Mouse (Mus musculus) T-helper 1 cell (primary cell): ENCODE results near the gene Arhgap45.

Source experiments
- in situ Hi-C: fragments of 300-600 bp; cut with MboI, MseI; formaldehyde crosslinking; loops from one replicate; pipeline ENCODE4 v1.15.1; 2025; ENCODE audit warnings: high pct_unique_total_duplicates

Arhgap45 gene

GRCm38 (mm10) chr10:80013609-80014008 is 2.8 kb upstream of the Arhgap45 start:
- in situ Hi-C loops: no loop called here

GRCm38 (mm10) chr10:80014484-80015290 is 1.8 kb upstream of the Arhgap45 start:
- in situ Hi-C loops: loop anchor here (5.0 kb wide), 1 partner anchor 87 kb away; the partner anchor contains the start of gene Arid3a

- in situ Hi-C loops: loop anchor here (5.0 kb wide), 1 partner anchor 88 kb away; the partner anchor contains the start of gene Arid3a
These were observed 870 bp upstream of the Arhgap45 start for GRCm38 (mm10) chr10:80015583-80015982.

GRCm38 (mm10) chr10:80016931-80017330 is 478 bp downstream of the Arhgap45 start:
- in situ Hi-C loops: loop anchor here (5.0 kb wide), 1 partner anchor 90 kb away; the partner anchor contains the start of gene Arid3a

- in situ Hi-C loops: loop anchor here (5.0 kb wide), 1 partner anchor 90 kb away; the partner anchor contains the start of gene Arid3a
These were observed 908 bp downstream of the Arhgap45 start for GRCm38 (mm10) chr10:80017361-80017760.

GRCm38 (mm10) chr10:80017771-80018170 is 1.3 kb downstream of the Arhgap45 start:
- in situ Hi-C loops: loop anchor here (5.0 kb wide), 1 partner anchor 90 kb away; the partner anchor contains the start of gene Arid3a

- in situ Hi-C loops: loop anchor here (5.0 kb wide), 1 partner anchor 92 kb away; the partner anchor contains the start of gene Arid3a
These were observed 2.4 kb downstream of the Arhgap45 start for GRCm38 (mm10) chr10:80018739-80019297.

GRCm38 (mm10) chr10:80019471-80020131 is 3.1 kb downstream of the Arhgap45 start:
- in situ Hi-C loops: loop anchor here (5.0 kb wide), 1 partner anchor 92 kb away; the partner anchor contains the start of gene Arid3a

GRCm38 (mm10) chr10:80020191-80020590 is 3.7 kb downstream of the Arhgap45 start:
- in situ Hi-C loops: no loop called here

- in situ Hi-C loops: no loop called here
These were observed 4.3 kb downstream of the Arhgap45 start for GRCm38 (mm10) chr10:80020603-80021319.

- in situ Hi-C loops: no loop called here
These were observed 4.8 kb downstream of the Arhgap45 start for GRCm38 (mm10) chr10:80021320-80021641.

GRCm38 (mm10) chr10:80022164-80022563 is 5.7 kb downstream of the Arhgap45 start:
- in situ Hi-C loops: no loop called here

GRCm38 (mm10) chr10:80022806-80023205 is 6.4 kb downstream of the Arhgap45 start:
- in situ Hi-C loops: no loop called here

GRCm38 (mm10) chr10:80023758-80024157 is 7.3 kb downstream of the Arhgap45 start:
- in situ Hi-C loops: no loop called here

GRCm38 (mm10) chr10:80024229-80025043 is 8.0 kb downstream of the Arhgap45 start:
- in situ Hi-C loops: no loop called here

GRCm38 (mm10) chr10:80025044-80025347 is 8.5 kb downstream of the Arhgap45 start:
- in situ Hi-C loops: no loop called here

- in situ Hi-C loops: no loop called here
These were observed 9.0 kb downstream of the Arhgap45 start for GRCm38 (mm10) chr10:80025463-80025862.

GRCm38 (mm10) chr10:80025889-80026288 is 9.4 kb downstream of the Arhgap45 start:
- in situ Hi-C loops: no loop called here

GRCm38 (mm10) chr10:80027681-80028520 is 11.4 kb downstream of the Arhgap45 start:
- in situ Hi-C loops: no loop called here

GRCm38 (mm10) chr10:80028521-80028846 is 12.0 kb downstream of the Arhgap45 start:
- in situ Hi-C loops: no loop called here
